Mouse (Mus musculus): ENCODE measurements around the gene Slc25a48.
A peak's percentile ranks its signal among the peaks of the same experiment; 100 is the strongest.

Gene Slc25a48

DNA sequence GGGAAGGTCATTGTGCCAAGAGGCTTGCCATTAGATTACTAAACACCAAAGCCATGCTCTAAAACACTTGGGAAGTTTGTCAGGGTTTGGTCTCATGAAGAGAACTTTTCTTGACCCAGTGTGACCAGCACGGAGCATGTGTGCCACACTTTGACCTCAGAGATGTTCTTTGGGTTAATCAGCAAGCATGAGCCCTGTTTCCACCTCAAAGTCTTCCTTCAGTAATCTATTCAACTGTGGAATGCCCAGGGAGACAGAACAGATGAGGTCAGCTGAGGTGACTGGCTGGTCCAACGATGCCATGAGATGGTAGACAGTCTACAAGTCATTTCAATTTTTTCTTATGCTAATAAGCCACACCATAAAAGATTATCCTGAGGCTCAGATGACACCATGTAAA is 71.6 kb downstream of the Slc25a48 start:
- DNase-seq (ENCODE audit: low read depth, low spot score), result no peak

DNA sequence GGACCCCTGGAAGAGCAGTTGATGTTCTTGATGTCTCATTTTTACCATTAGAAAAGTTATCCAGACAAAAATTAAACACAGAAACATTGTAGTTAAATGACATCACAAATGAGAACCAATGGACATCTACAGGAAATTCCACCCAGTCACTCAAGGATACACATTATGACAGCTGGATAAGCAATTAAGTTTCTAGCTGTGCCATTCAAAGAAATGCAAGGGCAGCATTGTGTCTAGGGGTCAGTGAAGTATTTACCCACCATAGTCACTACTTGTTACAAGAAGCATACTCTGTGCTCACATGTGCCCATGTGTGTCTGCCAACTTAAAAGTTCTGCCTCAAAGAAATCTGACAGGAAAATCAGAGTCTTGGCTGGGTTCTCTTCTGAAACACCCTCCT is 75.4 kb downstream of the Slc25a48 start:
- no peak for DNase-seq (ENCODE audit: low read depth, low spot score)

DNA sequence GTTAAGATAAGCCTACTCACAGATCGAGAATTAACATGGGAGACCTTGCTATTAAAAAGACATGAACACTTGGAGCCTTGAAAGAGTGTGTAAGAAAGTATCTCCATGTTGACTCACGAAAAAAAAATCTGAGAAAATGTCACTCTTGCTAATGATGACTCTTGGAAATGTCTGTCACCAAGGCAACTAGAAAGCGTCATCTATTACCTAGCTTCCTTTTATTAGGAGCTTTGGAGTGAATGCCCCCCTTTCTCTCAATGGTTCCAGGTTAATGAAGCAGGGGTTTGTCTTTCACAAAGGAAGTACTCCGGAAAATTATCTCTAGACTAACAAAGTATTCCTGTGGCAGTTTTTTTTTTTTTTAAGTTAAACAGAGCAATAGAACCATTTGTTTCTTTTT is 78.2 kb downstream of the Slc25a48 start:
- no peak for DNase-seq (ENCODE audit: low read depth, low spot score)

- no peak for DNase-seq (ENCODE audit: low read depth, low spot score)
These were observed 78.7 kb downstream of the Slc25a48 start for GRCm38 (mm10) chr13:56516816-56517215.

- peak; percentile 84 for DNase-seq (ENCODE audit: low read depth, low spot score)
These were observed 84.1 kb downstream of the Slc25a48 start, which contains the start of gene Fbxl21 for GRCm38 (mm10) chr13:56522081-56522820. Gene Fbxl21, plus strand, starts transcription at chr13:56522472.

- DNase-seq (ENCODE audit: low read depth, low spot score), result peak; percentile 14
These were observed 84.6 kb downstream of the Slc25a48 start for GRCm38 (mm10) chr13:56522821-56523167.
